Mouse (Mus musculus) spleen, adult 2 months (tissue): ENCODE measurements around the gene Mospd2. TPM values are rescaled to one million over a fixed set of nuclear protein-coding genes. Genes with fewer than 3 reads are reported as not detected.
A peak's percentile ranks its signal among the peaks of the same experiment; 100 is the strongest.

Source experiments
- DNase-seq, 2 experiments: peaks; one replicate each; pipeline versions ENCODE4 v3.0.0 to v3.0.0-alpha.2; 2012 to 2021; ENCODE audit warnings: low spot score in 2 of 2, low read depth in 1 of 2
- H3K27ac ChIP-seq: fragments of 200-500 bp; 2 replicates; pipeline ENCODE4 v1.5.1; 2012; ENCODE audit warnings: low read length, inconsistent platforms; ENCODE audit not compliant: insufficient read depth
- H3K27me3 ChIP-seq: fragments of 200-500 bp; 2 replicates; pipeline ENCODE4 v1.6.1; 2012; ENCODE audit warnings: mild to moderate bottlenecking, moderate library complexity, low read length, inconsistent platforms; ENCODE audit not compliant: control insufficient read depth, insufficient read depth
- H3K36me3 ChIP-seq: fragments of 200-500 bp; 2 replicates; pipeline ENCODE4 v1.6.1; 2012; ENCODE audit warnings: mild to moderate bottlenecking, low read length, inconsistent platforms; ENCODE audit not compliant: control insufficient read depth, insufficient read depth
- H3K4me1 ChIP-seq: fragments of 200-500 bp; 2 replicates; pipeline ENCODE4 v1.6.1; 2011; ENCODE audit warnings: inconsistent platforms; ENCODE audit not compliant: control insufficient read depth, insufficient read depth, insufficient read length
- H3K4me3 ChIP-seq: fragments of 200-500 bp; 2 replicates; pipeline ENCODE4 v1.5.1; 2011; ENCODE audit warnings: mild to moderate bottlenecking, inconsistent platforms; ENCODE audit not compliant: insufficient read depth, insufficient read length; ENCODE audit errors: extremely low read depth
- CTCF ChIP-seq: fragments of 200-500 bp; IDR thresholded peaks from 2 replicates; pipeline ENCODE4 v1.5.1; 2011; ENCODE audit warnings: mild to moderate bottlenecking, inconsistent platforms; ENCODE audit not compliant: insufficient read depth, insufficient read length, insufficient replicate concordance; ENCODE audit errors: extremely low read depth
- POLR2A ChIP-seq: fragments of 200-500 bp; IDR thresholded peaks from 2 replicates; pipeline ENCODE4 v1.6.1; 2011; ENCODE audit warnings: low read depth, low read length, inconsistent platforms
- WGBS: fragments of 180-500 bp; shearing (Covaris S2); methylation state at CpG from one replicate; pipeline ENCODE4 v1.1.7; 2018; 5-methylcytosine and 5-hydroxymethylcytosine counted together
- polyA plus RNA-seq: library from polyadenylated mRNA; depleted of rRNA; stranded (reverse); fragments of >200 nt; gene quantifications from 2 replicates; pipeline ENCODE4 v1.2.3, GENCODE M21; 2012; rRNA removed

The Mospd2 gene
- polyA plus RNA-seq, 1 experiment, result 2.0 TPM

DNA sequence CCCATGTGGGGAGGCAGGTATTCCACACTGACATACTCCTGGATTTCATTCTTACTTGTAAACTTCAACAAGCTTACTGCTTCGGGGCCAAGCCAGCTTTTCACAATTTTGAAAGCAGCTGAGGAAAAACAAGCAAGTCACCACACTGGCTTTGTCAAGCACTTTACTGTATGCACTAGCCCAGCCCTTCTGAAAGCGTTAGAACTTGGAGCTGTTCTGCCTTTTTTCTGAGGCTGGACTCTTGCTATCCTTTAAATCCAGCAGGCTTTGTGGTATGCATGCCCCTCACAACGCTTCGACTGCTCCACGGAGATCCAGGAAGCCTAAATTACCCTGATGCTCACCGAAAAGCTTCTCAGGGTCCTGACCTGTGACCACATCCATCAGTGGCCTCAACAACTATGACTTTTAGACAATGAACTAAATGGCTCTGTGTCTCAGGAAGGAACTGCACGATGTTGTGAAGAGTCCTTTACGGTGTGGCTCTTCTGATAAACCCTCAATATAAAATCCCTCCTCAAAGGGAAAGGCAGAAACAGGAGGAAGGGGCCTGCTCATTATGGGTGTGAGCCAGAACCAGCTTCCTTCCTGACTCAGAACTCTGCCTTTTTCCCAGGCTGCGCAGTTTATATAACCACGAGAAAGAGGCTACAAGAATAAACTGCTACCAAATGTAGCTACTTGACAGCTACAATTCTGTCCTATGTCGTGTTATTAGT is 28.2 kb downstream of the Mospd2 start:
- WGBS, result 54% methylated on average over 11 of the region's 11 CpGs

GRCm38 (mm10) chrX:164941540-164941939 is 38.6 kb downstream of the Mospd2 start:
- DNase-seq, result peak in 1 of 2 experiments; percentile 4
- H3K4me1 ChIP-seq, result peaks cover 3% of the 10 kb centered on the region; the same call in 1 of the 2 replicates
- TF ChIP-seq CTCF, result no peak
- peak overlapping the region; percentile 79 for H3K27ac ChIP-seq
- no peak overlapping the region for H3K4me3 ChIP-seq
- WGBS, result 82% methylated on average over 5 of the region's 5 CpGs
- H3K36me3 ChIP-seq, result peaks cover 3% of the 10 kb centered on the region; the same call in 1 of the 2 replicates
- H3K27me3 ChIP-seq, result no peaks in the 10 kb centered on the region

More for the DNA sequence above, 28.2 kb downstream of the Mospd2 start:
- H3K4me1 ChIP-seq, result no peaks in the 10 kb centered on the region
- TF ChIP-seq CTCF, result no peak
- no peak for TF ChIP-seq POLR2A
- H3K27me3 ChIP-seq, result no peaks in the 10 kb centered on the region
- H3K36me3 ChIP-seq, result no peaks in the 10 kb centered on the region
- DNase-seq, result no peak
- no peak overlapping the region for H3K4me3 ChIP-seq
- H3K27ac ChIP-seq, result no peak overlapping the region

- 58% methylated on average over 3 of the region's 3 CpGs for WGBS
- DNase-seq, result no peak
- TF ChIP-seq POLR2A (no peak), CTCF (no peak)
- Histone ChIP-seq H3K36me3 (no peaks in the 10 kb centered on the region), H3K27ac (no peak overlapping the region), H3K4me1 (no peaks in the 10 kb centered on the region), H3K4me3 (no peak overlapping the region), H3K27me3 (no peaks in the 10 kb centered on the region)
Observed at GRCm38 (mm10) chrX:164912993-164913392, 67.2 kb downstream of the Mospd2 start.

DNA sequence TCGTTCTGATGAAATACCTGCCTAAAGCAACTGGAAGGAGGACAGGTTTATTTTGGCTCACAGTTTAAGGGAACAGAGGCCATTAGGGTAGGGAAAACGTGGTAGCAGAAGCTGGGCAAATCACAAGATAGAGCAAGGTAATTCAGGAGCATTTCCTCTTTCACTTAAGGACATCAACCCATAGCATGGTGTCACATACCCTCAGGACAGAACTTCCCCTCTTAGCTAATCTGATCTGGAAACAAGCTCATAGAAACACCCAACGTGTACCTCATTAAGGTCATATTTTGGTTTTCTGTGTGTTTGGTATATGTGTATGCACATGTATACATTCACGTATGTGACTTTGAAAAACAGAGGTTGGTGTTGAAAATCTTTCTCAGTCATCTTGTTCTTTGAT is 68.0 kb downstream of the Mospd2 start:
- 75% methylated on average over 4 of the region's 4 CpGs for WGBS
- H3K36me3 ChIP-seq, result no peaks in the 10 kb centered on the region
- TF ChIP-seq POLR2A, result no peak
- TF ChIP-seq CTCF, result no peak
- H3K27ac ChIP-seq, result no peak overlapping the region
- H3K27me3 ChIP-seq, result no peaks in the 10 kb centered on the region
- no peaks in the 10 kb centered on the region for H3K4me1 ChIP-seq
- H3K4me3 ChIP-seq, result no peak overlapping the region
- DNase-seq, result no peak

GRCm38 (mm10) chrX:164901847-164902246 is 78.3 kb downstream of the Mospd2 start:
- no peaks in the 10 kb centered on the region for H3K4me1 ChIP-seq
- H3K27me3 ChIP-seq, result no peaks in the 10 kb centered on the region
- TF ChIP-seq POLR2A (no peak), CTCF (no peak)
- H3K4me3 ChIP-seq, result no peak overlapping the region
- no peak for DNase-seq
- H3K27ac ChIP-seq, result no peak overlapping the region
- no peaks in the 10 kb centered on the region for H3K36me3 ChIP-seq
- WGBS, result 81% methylated on average over 2 of the region's 2 CpGs

DNA sequence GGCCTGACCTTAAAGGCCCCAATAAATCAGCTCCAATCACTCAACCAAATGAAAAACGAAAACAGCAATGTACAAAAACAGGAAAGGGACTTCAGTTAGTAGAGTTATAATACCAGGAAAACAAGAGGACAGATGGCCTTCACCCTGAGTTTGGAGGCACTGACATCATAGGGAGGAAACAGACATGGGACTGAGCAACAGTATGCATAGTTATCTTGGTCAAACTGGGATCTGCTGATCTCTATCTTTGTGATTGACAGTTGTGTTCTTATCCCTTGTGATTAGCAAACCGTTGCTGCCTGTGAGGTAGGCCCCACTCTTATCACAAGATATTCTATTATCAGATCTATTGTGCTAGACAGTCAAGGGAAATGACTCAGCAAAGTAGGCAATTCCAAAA is 80.4 kb downstream of the Mospd2 start:
- H3K27me3 ChIP-seq, result no peaks in the 10 kb centered on the region
- no peak for DNase-seq
- no peak for TF ChIP-seq CTCF
- no peak for TF ChIP-seq POLR2A
- H3K4me3 ChIP-seq, result no peak overlapping the region
- H3K27ac ChIP-seq, result no peak overlapping the region
- H3K36me3 ChIP-seq, result no peaks in the 10 kb centered on the region
- 39% methylated on average over 2 of the region's 2 CpGs for WGBS
- no peaks in the 10 kb centered on the region for H3K4me1 ChIP-seq

- no peak for TF ChIP-seq CTCF
- TF ChIP-seq POLR2A, result no peak
- Histone ChIP-seq H3K27ac (no peak overlapping the region), H3K4me1 (no peaks in the 10 kb centered on the region), H3K27me3 (no peaks in the 10 kb centered on the region), H3K4me3 (no peak overlapping the region), H3K36me3 (no peaks in the 10 kb centered on the region)
- 86% methylated on average over 1 of the region's 1 CpGs for WGBS
- DNase-seq, result no peak
Observed at GRCm38 (mm10) chrX:164886260-164886659, 93.9 kb downstream of the Mospd2 start.

Other genes starting within 250 kb of the Mospd2 start
- gene Fancb, start 217 bp upstream of the Mospd2 start, polyA plus RNA-seq, result 0.39 and 0.46 TPM in 2 replicates
- gene Gm17604, start 24.5 kb upstream of the Mospd2 start, polyA plus RNA-seq, result not detected in 2 replicates